Comparison of ENCODE assay signal across 8 mouse cellular contexts in the genomic region with DNA sequence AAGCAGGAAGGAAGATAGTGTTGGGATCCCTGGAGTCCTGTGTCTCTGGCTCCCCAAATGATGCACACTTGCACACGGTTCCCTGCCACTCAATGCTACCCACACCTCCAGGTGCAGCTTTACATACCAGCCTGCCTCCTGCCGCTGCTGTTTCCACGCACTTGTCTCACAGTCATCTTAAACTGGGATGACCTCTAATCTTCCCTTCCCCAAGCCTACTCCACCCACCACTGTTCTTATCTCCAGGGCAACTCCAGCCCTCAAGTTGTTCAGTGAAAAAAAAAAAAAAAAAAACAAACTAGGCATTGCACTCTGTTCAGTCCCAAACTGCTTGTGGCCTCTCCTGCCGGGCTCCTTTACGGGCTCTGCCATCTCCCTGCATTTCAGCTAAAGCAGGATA. TPM values are rescaled to one million over a fixed set of nuclear protein-coding genes. Genes with fewer than 3 reads are reported as not detected.
DNase-seq lines count a peak whose midpoint lies in the region; ATAC-seq and TF ChIP-seq lines count a peak whose summit lies in the region.

A gene (minus strand): TSS at position 14 of the 400 bp plus-strand sequence.

- H3K27me3 ChIP-seq in lung, embryonic 14.5 days (ENCODE audit: insufficient read depth, low read length), result no peaks in the 10 kb centered on the region
- no peaks in the 10 kb centered on the region for H3K27me3 ChIP-seq in limb, embryonic 11.5 days (ENCODE audit: control insufficient read depth, insufficient read depth, low read length)
- H3K27me3 ChIP-seq in neural tube, embryonic 15.5 days (replicated peaks), result no peaks in the 10 kb centered on the region

- no peaks in the 10 kb centered on the region for H3K4me1 ChIP-seq in lung, embryonic 14.5 days (ENCODE audit: insufficient read depth)
- no peaks in the 10 kb centered on the region for H3K4me1 ChIP-seq in limb, embryonic 11.5 days (ENCODE audit: control insufficient read depth, insufficient read depth, low read length)
- peaks cover 5% of the 10 kb centered on the region; the same call in 1 of the 2 replicates for H3K4me1 ChIP-seq in neural tube, embryonic 15.5 days

- H3K4me2 ChIP-seq in lung, embryonic 14.5 days, result no peak within 1 kb of the TSS
- no peak within 1 kb of the TSS for H3K4me2 ChIP-seq in limb, embryonic 11.5 days (ENCODE audit: low read depth, severe bottlenecking)
- no peak within 1 kb of the TSS for H3K4me2 ChIP-seq in neural tube, embryonic 15.5 days

- DNase-seq in lung, embryonic 14.5 days, result no peak
- no peak for DNase-seq in lung, adult 18-20 months
- peak; percentile 76 for DNase-seq in brain, adult 2 months (ENCODE audit: low read depth, low spot score)
- DNase-seq in limb, embryonic 11.5 days (ENCODE audit: low spot score), result no peak
- DNase-seq in retina, postnatal 1 day, result no peak
- DNase-seq in frontal cortex, postnatal 36 days (ENCODE audit: low spot score in 2 of 2), result no peak

- 44% methylated on average over 5 of the region's 5 CpGs for WGBS in lung, embryonic 14.5 days
- 71% methylated on average over 5 of the region's 5 CpGs for WGBS in limb, embryonic 11.5 days
- 72% methylated on average over 5 of the region's 5 CpGs for WGBS in neural tube, embryonic 15.5 days

- no peak for TF ChIP-seq CTCF in lung, embryonic 14.5 days (IDR thresholded peaks at IDR 0.05; ENCODE audit: low read depth)

- no peak within 1 kb of the TSS for H3K27ac ChIP-seq in lung, embryonic 14.5 days (ENCODE audit: low read depth)
- H3K27ac ChIP-seq in limb, embryonic 11.5 days (replicated peaks; ENCODE audit: low read depth, low read length), result no peak within 1 kb of the TSS
- no peak within 1 kb of the TSS for H3K27ac ChIP-seq in neural tube, embryonic 15.5 days (replicated peaks)

- no peaks in the 10 kb centered on the region for H3K9me3 ChIP-seq in lung, embryonic 14.5 days (ENCODE audit: low read depth, low read length)
- no peaks in the 10 kb centered on the region for H3K9me3 ChIP-seq in limb, embryonic 11.5 days (ENCODE audit: control insufficient read depth, low read length)
- H3K9me3 ChIP-seq in neural tube, embryonic 15.5 days (replicated peaks), result no peaks in the 10 kb centered on the region

- no peak within 1 kb of the TSS for H3K4me3 ChIP-seq in lung, embryonic 14.5 days (ENCODE audit: low read depth, low read length)
- H3K4me3 ChIP-seq in limb, embryonic 11.5 days (ENCODE audit: low read depth, low read length), result no peak within 1 kb of the TSS
- no peak within 1 kb of the TSS for H3K4me3 ChIP-seq in neural tube, embryonic 15.5 days (replicated peaks)

- no peaks in the 10 kb centered on the region for H3K36me3 ChIP-seq in lung, embryonic 14.5 days (ENCODE audit: insufficient read depth)
- H3K36me3 ChIP-seq in limb, embryonic 11.5 days (ENCODE audit: control insufficient read depth, insufficient read depth, low read length), result no peaks in the 10 kb centered on the region
- no peaks in the 10 kb centered on the region for H3K36me3 ChIP-seq in neural tube, embryonic 15.5 days

- no peak for ATAC-seq in lung, embryonic 14.5 days (ENCODE audit: insufficient read depth)
- no peak for ATAC-seq in granulocyte monocyte progenitor cell, adult 5-6 weeks (replicated peaks; ENCODE audit: poor library complexity, severe bottlenecking)
- ATAC-seq in limb, embryonic 11.5 days (ENCODE audit: insufficient number of reproducible peaks, low FRiP score, low TSS enrichment, low read depth), result no peak
- ATAC-seq in neural tube, embryonic 15.5 days (ENCODE audit: low FRiP score), result no peak

- H3K9ac ChIP-seq in lung, embryonic 14.5 days, result no peak within 1 kb of the TSS
- H3K9ac ChIP-seq in limb, embryonic 11.5 days (ENCODE audit: low read length), result no peak within 1 kb of the TSS
- H3K9ac ChIP-seq in neural tube, embryonic 15.5 days (replicated peaks), result no peak within 1 kb of the TSS

RNA-seq across cellular contexts. Expression of the gene that starts here (rescaled TPM):
- polyA plus RNA-seq in lung, embryonic 14.5 days (2014; fragmentation: Nextera tagmentation; extraction: Ambion mirVana), result 18.4 TPM in 2 replicates
- 30.8 and 35.4 TPM in 2 replicates for total RNA-seq in granulocyte monocyte progenitor cell, adult 5-6 weeks (2014; fragmentation: Nextera tagmentation)
- total RNA-seq in granulocyte monocyte progenitor cell, adult 5-6 weeks (2017), result 12.9 and 13.4 TPM in 2 replicates
- polyA plus RNA-seq in limb, embryonic 11.5 days (2014; fragmentation: Nextera tagmentation; extraction: Ambion mirVana), result 16.6 and 18.4 TPM in 2 replicates
- 11.2 and 12.8 TPM in 2 replicates for polyA plus RNA-seq in neural tube, embryonic 15.5 days (2015; fragmentation: Nextera tagmentation; extraction: Ambion mirVana)
